Mouse (Mus musculus) olfactory bulb, adult 2 months (tissue): ENCODE results near the gene Gm4869.

Source experiments
- CTCF ChIP-seq: fragments of 200-500 bp; IDR thresholded peaks from 2 replicates; pipeline ENCODE4 v1.5.1; 2012; ENCODE audit warnings: low read depth, mild to moderate bottlenecking, low read length, moderate library complexity; ENCODE audit not compliant: insufficient read depth
- POLR2A ChIP-seq: fragments of 200-500 bp; IDR thresholded peaks from 2 replicates; pipeline ENCODE4 v1.6.1; 2012; ENCODE audit warnings: mild to moderate bottlenecking, low read depth, low read length, moderate library complexity; ENCODE audit not compliant: insufficient read depth

DNA sequence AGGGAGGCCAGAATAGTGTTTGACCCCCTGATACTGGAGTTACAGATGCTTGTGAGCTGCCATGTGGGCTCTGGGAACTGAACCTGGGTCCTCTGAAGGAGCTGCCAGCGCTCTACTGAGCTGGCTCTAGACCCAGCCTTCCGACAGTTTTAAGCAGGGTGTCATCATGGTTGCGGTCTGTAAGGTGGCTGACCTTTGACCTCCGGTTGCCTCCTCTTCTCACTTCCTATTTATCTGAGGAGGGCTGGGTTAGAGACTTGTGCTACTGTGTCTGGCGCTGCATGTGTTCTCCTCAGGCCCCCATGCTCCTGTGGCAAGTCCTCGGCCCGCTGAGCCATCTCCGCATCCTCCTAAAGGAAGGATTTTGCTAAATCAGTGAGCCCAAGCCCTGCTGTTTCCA, 68.5 kb downstream of the Gm4869 start:
- no peak for TF ChIP-seq POLR2A
- no peak for TF ChIP-seq CTCF
